Mouse (Mus musculus) spleen, adult 2 months (tissue): Measurements from ENCODE around the gene Tmub2. TPM values are rescaled to one million over a fixed set of nuclear protein-coding genes. Genes with fewer than 3 reads are reported as not detected.
A peak's percentile ranks its signal among the peaks of the same experiment; 100 is the strongest.

Experiments
- DNase-seq, 2 experiments: peaks; one replicate each; pipeline versions ENCODE4 v3.0.0 to v3.0.0-alpha.2; 2012 to 2021; ENCODE audit warnings: low spot score in 2 of 2, low read depth in 1 of 2
- H3K27ac ChIP-seq: fragments of 200-500 bp; 2 replicates; pipeline ENCODE4 v1.5.1; 2012; ENCODE audit warnings: low read length, inconsistent platforms; ENCODE audit not compliant: insufficient read depth
- H3K27me3 ChIP-seq: fragments of 200-500 bp; 2 replicates; pipeline ENCODE4 v1.6.1; 2012; ENCODE audit warnings: mild to moderate bottlenecking, moderate library complexity, low read length, inconsistent platforms; ENCODE audit not compliant: control insufficient read depth, insufficient read depth
- H3K36me3 ChIP-seq: fragments of 200-500 bp; 2 replicates; pipeline ENCODE4 v1.6.1; 2012; ENCODE audit warnings: mild to moderate bottlenecking, low read length, inconsistent platforms; ENCODE audit not compliant: control insufficient read depth, insufficient read depth
- H3K4me1 ChIP-seq: fragments of 200-500 bp; 2 replicates; pipeline ENCODE4 v1.6.1; 2011; ENCODE audit warnings: inconsistent platforms; ENCODE audit not compliant: control insufficient read depth, insufficient read depth, insufficient read length
- H3K4me3 ChIP-seq: fragments of 200-500 bp; 2 replicates; pipeline ENCODE4 v1.5.1; 2011; ENCODE audit warnings: mild to moderate bottlenecking, inconsistent platforms; ENCODE audit not compliant: insufficient read depth, insufficient read length; ENCODE audit errors: extremely low read depth
- CTCF ChIP-seq: fragments of 200-500 bp; IDR thresholded peaks from 2 replicates; pipeline ENCODE4 v1.5.1; 2011; ENCODE audit warnings: mild to moderate bottlenecking, inconsistent platforms; ENCODE audit not compliant: insufficient read depth, insufficient read length, insufficient replicate concordance; ENCODE audit errors: extremely low read depth
- POLR2A ChIP-seq: fragments of 200-500 bp; IDR thresholded peaks from 2 replicates; pipeline ENCODE4 v1.6.1; 2011; ENCODE audit warnings: low read depth, low read length, inconsistent platforms
- WGBS: fragments of 180-500 bp; shearing (Covaris S2); methylation state at CpG from one replicate; pipeline ENCODE4 v1.1.7; 2018; 5-methylcytosine and 5-hydroxymethylcytosine counted together
- polyA plus RNA-seq: library from polyadenylated mRNA; depleted of rRNA; stranded (reverse); fragments of >200 nt; gene quantifications from 2 replicates; pipeline ENCODE4 v1.2.3, GENCODE M21; 2012

Tmub2 gene
- polyA plus RNA-seq, 1 experiment, result 31.6 TPM

- no peak for DNase-seq
- H3K4me1 ChIP-seq, result peaks cover 4% of the 10 kb centered on the region; the same call in 1 of the 2 replicates
- 69% methylated on average over 14 of the region's 14 CpGs for WGBS
- no peaks in the 10 kb centered on the region for H3K27me3 ChIP-seq
- H3K27ac ChIP-seq, result no peak overlapping the region
- H3K36me3 ChIP-seq, result no peaks in the 10 kb centered on the region
- TF ChIP-seq POLR2A (no peak), CTCF (no peak)
- no peak overlapping the region for H3K4me3 ChIP-seq
These were observed 39.0 kb upstream of the Tmub2 start for GRCm38 (mm10) chr11:102245581-102246272.

GRCm38 (mm10) chr11:102246273-102246635, 38.5 kb upstream of the Tmub2 start:
- 64% methylated on average over 6 of the region's 6 CpGs for WGBS

GRCm38 (mm10) chr11:102246871-102247270, 37.9 kb upstream of the Tmub2 start:
- H3K36me3 ChIP-seq, result no peaks in the 10 kb centered on the region
- 89% methylated on average over 4 of the region's 4 CpGs for WGBS
- H3K4me1 ChIP-seq, result peaks cover 4% of the 10 kb centered on the region; the same call in 1 of the 2 replicates
- TF ChIP-seq CTCF, result no peak
- TF ChIP-seq POLR2A, result no peak
- H3K27me3 ChIP-seq, result no peaks in the 10 kb centered on the region
- no peak overlapping the region for H3K4me3 ChIP-seq
- H3K27ac ChIP-seq, result no peak overlapping the region
- DNase-seq, result no peak

More at GRCm38 (mm10) chr11:102246273-102246635, 38.5 kb upstream of the Tmub2 start:
- DNase-seq, result no peak
- TF ChIP-seq CTCF, result no peak
- no peak for TF ChIP-seq POLR2A
- no peaks in the 10 kb centered on the region for H3K36me3 ChIP-seq
- no peak overlapping the region for H3K4me3 ChIP-seq
- no peaks in the 10 kb centered on the region for H3K27me3 ChIP-seq
- peaks cover 4% of the 10 kb centered on the region; the same call in 1 of the 2 replicates for H3K4me1 ChIP-seq
- H3K27ac ChIP-seq, result no peak overlapping the region

GRCm38 (mm10) chr11:102248630-102249230, 36.0 kb upstream of the Tmub2 start, which contains the start of gene BC030867:
TSS of gene BC030867 (plus strand) at chr11:102248882.
- DNase-seq, result peak; percentile 83 to 89
- peaks cover 4% of the 10 kb centered on the region; the same call in 1 of the 2 replicates for H3K4me1 ChIP-seq
- no peaks in the 10 kb centered on the region for H3K36me3 ChIP-seq
- WGBS, result 0% methylated on average over 41 of the region's 41 CpGs
- TF ChIP-seq CTCF (peak; percentile 90), POLR2A (no peak)
- peak within 1 kb of the TSS; percentile 60; the same call in 1 of the 2 replicates for H3K4me3 ChIP-seq
- H3K27me3 ChIP-seq, result no peaks in the 10 kb centered on the region
- H3K27ac ChIP-seq, result no peak within 1 kb of the TSS

GRCm38 (mm10) chr11:102249351-102250090, 35.2 kb upstream of the Tmub2 start:
- H3K4me3 ChIP-seq, result peak overlapping the region; percentile 60; the same call in 1 of the 2 replicates
- DNase-seq, result no peak
- H3K27me3 ChIP-seq, result no peaks in the 10 kb centered on the region
- H3K4me1 ChIP-seq, result peaks cover 4% of the 10 kb centered on the region; the same call in 1 of the 2 replicates
- TF ChIP-seq CTCF (no peak), POLR2A (no peak)
- no peaks in the 10 kb centered on the region for H3K36me3 ChIP-seq
- no peak overlapping the region for H3K27ac ChIP-seq
- WGBS, result 13% methylated on average over 9 of the region's 9 CpGs

- peak; percentile 16; the same call in 1 of the 2 replicates for TF ChIP-seq CTCF
- no peak for TF ChIP-seq POLR2A
- no peaks in the 10 kb centered on the region for H3K36me3 ChIP-seq
These were observed 27.2 kb upstream of the Tmub2 start for GRCm38 (mm10) chr11:102257514-102257913.

More at GRCm38 (mm10) chr11:102257514-102257913, 27.2 kb upstream of the Tmub2 start:
- DNase-seq, result no peak
- Histone ChIP-seq H3K27ac (no peak overlapping the region), H3K4me1 (no peaks in the 10 kb centered on the region), H3K27me3 (no peaks in the 10 kb centered on the region), H3K4me3 (no peak overlapping the region)
- 89% methylated on average over 9 of the region's 9 CpGs for WGBS
